Mouse (Mus musculus): ENCODE measurements around the gene Tysnd1. TPM values are rescaled to one million over a fixed set of nuclear protein-coding genes. Genes with fewer than 3 reads are reported as not detected.

Tysnd1 gene
- polyA plus RNA-seq, 1 experiment from 2014 or later = 43.7 TPM

DNA sequence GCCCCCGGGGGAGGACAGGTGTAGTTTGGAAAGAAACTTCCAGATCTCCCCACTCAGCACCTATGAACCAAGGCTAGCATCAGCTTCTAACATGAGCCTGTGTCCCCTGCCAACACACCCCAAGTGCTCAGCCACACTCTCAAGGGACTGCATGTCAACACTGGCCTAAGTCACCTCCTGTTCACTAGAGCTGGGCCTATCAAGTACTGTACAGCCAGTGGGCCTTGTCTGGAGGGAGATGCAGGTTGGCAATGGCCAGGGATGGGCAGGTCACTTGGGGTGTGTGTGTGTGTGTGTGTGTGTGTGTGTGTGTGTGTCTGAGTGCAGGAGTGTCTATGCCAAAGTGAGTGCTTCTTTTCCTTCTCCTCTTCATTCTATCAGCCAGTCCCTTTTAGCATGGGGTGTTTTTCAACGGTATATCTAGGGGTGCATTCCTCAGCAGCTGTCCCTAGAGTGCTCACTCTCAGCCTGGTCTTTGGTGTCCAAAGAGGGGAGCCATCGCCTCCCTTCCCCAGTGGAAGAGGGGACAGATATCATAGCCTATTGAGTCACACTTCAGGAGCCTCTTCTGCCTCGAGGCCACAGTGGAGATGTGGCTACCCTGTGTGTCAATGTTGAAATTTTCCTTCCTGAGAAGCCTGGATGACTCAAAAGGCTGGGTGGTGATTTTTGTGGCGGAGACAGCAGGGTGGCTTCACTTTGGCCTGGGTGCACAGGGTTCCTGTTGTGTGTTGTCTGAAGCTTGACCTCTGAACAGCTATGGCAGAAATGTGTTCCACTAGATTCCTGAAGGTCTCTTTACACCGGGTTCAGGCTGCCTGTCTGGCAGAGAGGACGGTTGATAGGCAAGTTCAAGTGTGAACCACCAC, 20.9 kb downstream of the Tysnd1 start:
- peak overlapping the region; percentile 89 for H3K4me2 ChIP-seq
- 70% methylated on average over 7 of the region's 7 CpGs for WGBS
- H3K27ac ChIP-seq = no peak overlapping the region
- H3K36me3 ChIP-seq = no peaks in the 10 kb centered on the region
- peak; percentile 57; the same call in 1 of the 2 replicates for ATAC-seq (ENCODE audit: insufficient number of reproducible peaks, insufficient read depth, low FRiP score, low TSS enrichment, low read depth)
- no peaks in the 10 kb centered on the region for H3K27me3 ChIP-seq
- H3K9ac ChIP-seq (replicated peaks) = no peak overlapping the region
- H3K9me3 ChIP-seq = no peaks in the 10 kb centered on the region
- peaks cover 7% of the 10 kb centered on the region for H3K4me1 ChIP-seq (replicated peaks)
- peak overlapping the region; percentile 60; the same call in 1 of the 2 replicates for H3K4me3 ChIP-seq (replicated peaks)

GRCm38 (mm10) chr10:61717406-61718296, 22.3 kb downstream of the Tysnd1 start:
- H3K27ac ChIP-seq = no peak overlapping the region
- H3K4me2 ChIP-seq = no peak overlapping the region
- no peak overlapping the region for H3K9ac ChIP-seq (replicated peaks)
- ATAC-seq (ENCODE audit: insufficient number of reproducible peaks, insufficient read depth, low FRiP score, low TSS enrichment, low read depth) = no peak
- no peak overlapping the region for H3K4me3 ChIP-seq (replicated peaks)
- no peaks in the 10 kb centered on the region for H3K36me3 ChIP-seq
- no peaks in the 10 kb centered on the region for H3K9me3 ChIP-seq
- no peaks in the 10 kb centered on the region for H3K27me3 ChIP-seq
- peaks cover 7% of the 10 kb centered on the region for H3K4me1 ChIP-seq (replicated peaks)
- 89% methylated on average over 12 of the region's 12 CpGs for WGBS

- WGBS = 89% methylated on average over 7 of the region's 7 CpGs
These were observed 25.0 kb downstream of the Tysnd1 start for GRCm38 (mm10) chr10:61720331-61720730.

GRCm38 (mm10) chr10:61722215-61722614, 26.9 kb downstream of the Tysnd1 start:
- Histone ChIP-seq H3K9me3 (no peaks in the 10 kb centered on the region), H3K4me2 (no peak overlapping the region), H3K27me3 (no peaks in the 10 kb centered on the region), H3K4me1 (replicated peaks) (no peaks in the 10 kb centered on the region), H3K9ac (replicated peaks) (no peak overlapping the region), H3K36me3 (no peaks in the 10 kb centered on the region), H3K27ac (no peak overlapping the region), H3K4me3 (replicated peaks) (no peak overlapping the region)
- 72% methylated on average over 3 of the region's 3 CpGs for WGBS
- ATAC-seq (ENCODE audit: insufficient number of reproducible peaks, insufficient read depth, low FRiP score, low TSS enrichment, low read depth) = no peak

More at GRCm38 (mm10) chr10:61720331-61720730, 25.0 kb downstream of the Tysnd1 start:
- no peak overlapping the region for H3K27ac ChIP-seq
- ATAC-seq (ENCODE audit: insufficient number of reproducible peaks, insufficient read depth, low FRiP score, low TSS enrichment, low read depth) = no peak
- H3K4me1 ChIP-seq (replicated peaks) = peaks cover 7% of the 10 kb centered on the region
- H3K27me3 ChIP-seq = no peaks in the 10 kb centered on the region
- no peak overlapping the region for H3K9ac ChIP-seq (replicated peaks)
- no peaks in the 10 kb centered on the region for H3K36me3 ChIP-seq
- H3K9me3 ChIP-seq = no peaks in the 10 kb centered on the region
- H3K4me2 ChIP-seq = no peak overlapping the region
- no peak overlapping the region for H3K4me3 ChIP-seq (replicated peaks)

GRCm38 (mm10) chr10:61723271-61723670, 28.0 kb downstream of the Tysnd1 start:
- no peak for ATAC-seq (ENCODE audit: insufficient number of reproducible peaks, insufficient read depth, low FRiP score, low TSS enrichment, low read depth)
- no peak overlapping the region for H3K4me3 ChIP-seq (replicated peaks)
- H3K4me1 ChIP-seq (replicated peaks) = no peaks in the 10 kb centered on the region
- no peaks in the 10 kb centered on the region for H3K9me3 ChIP-seq
- no peak overlapping the region for H3K27ac ChIP-seq
- 64% methylated on average over 6 of the region's 6 CpGs for WGBS
- no peaks in the 10 kb centered on the region for H3K36me3 ChIP-seq
- H3K27me3 ChIP-seq = 0 out of 2 replicates have a peak, but pooled peaks cover under 1% of the 10 kb centered on the region
- no peak overlapping the region for H3K4me2 ChIP-seq
- H3K9ac ChIP-seq (replicated peaks) = no peak overlapping the region

DNA sequence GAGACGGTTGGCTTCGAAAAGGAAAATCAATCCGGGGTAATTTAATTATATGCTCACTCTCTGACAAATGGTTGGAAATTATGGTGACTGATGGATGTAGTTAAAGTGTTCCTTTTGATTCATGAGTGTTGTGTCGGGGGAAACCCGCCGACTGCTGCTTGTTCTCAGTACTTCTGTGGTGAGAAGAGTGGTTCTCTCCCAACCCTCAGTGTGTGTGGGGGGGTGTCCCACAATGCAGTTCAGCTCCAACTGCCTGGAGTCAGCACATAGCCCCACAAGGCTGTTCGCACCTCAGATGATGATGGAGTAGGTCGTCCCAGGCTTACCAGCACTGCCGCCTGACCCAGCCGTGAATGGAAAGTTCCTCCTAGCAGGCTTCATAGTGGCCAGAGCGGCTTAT, 33.9 kb downstream of the Tysnd1 start:
- WGBS = 31% methylated on average over 11 of the region's 11 CpGs
- Histone ChIP-seq H3K4me3 (replicated peaks) (no peak overlapping the region), H3K4me2 (no peak overlapping the region), H3K9ac (replicated peaks) (no peak overlapping the region), H3K36me3 (peaks cover 5% of the 10 kb centered on the region; the same call in 1 of the 2 replicates), H3K9me3 (peaks cover 5% of the 10 kb centered on the region; the same call in 1 of the 2 replicates), H3K27ac (no peak overlapping the region), H3K27me3 (0 out of 2 replicates have a peak, but pooled peaks cover 4% of the 10 kb centered on the region), H3K4me1 (replicated peaks) (no peaks in the 10 kb centered on the region)
- ATAC-seq (ENCODE audit: insufficient number of reproducible peaks, insufficient read depth, low FRiP score, low TSS enrichment, low read depth) = no peak

DNA sequence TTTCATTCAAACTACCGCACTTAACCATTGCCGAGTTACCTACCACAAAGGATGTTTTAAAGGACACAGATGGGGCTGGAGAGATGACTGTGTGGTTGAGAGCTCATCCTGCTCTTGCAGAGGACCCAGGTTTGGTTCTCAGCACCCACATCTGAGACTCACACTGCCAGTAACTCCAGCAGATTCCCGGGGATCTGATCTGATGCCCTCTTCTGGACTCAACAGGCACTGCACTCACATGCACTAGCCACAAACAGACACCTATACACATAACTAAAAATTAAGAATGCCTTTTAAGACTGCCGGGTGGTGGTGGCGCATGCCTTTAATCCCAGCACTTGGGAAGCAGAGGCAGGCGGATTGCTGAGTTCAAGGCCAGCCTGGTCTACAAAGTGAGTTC, 34.9 kb downstream of the Tysnd1 start:
- no peak overlapping the region for H3K9ac ChIP-seq (replicated peaks)
- peaks cover 5% of the 10 kb centered on the region; the same call in 1 of the 2 replicates for H3K36me3 ChIP-seq
- 0 out of 2 replicates have a peak, but pooled peaks cover 4% of the 10 kb centered on the region for H3K27me3 ChIP-seq
- H3K4me2 ChIP-seq = no peak overlapping the region
- H3K4me1 ChIP-seq (replicated peaks) = no peaks in the 10 kb centered on the region
- 94% methylated on average over 6 of the region's 6 CpGs for WGBS
- no peak overlapping the region for H3K27ac ChIP-seq
- ATAC-seq (ENCODE audit: insufficient number of reproducible peaks, insufficient read depth, low FRiP score, low TSS enrichment, low read depth) = no peak
- H3K9me3 ChIP-seq = peaks cover 5% of the 10 kb centered on the region; the same call in 1 of the 2 replicates
- no peak overlapping the region for H3K4me3 ChIP-seq (replicated peaks)

DNA sequence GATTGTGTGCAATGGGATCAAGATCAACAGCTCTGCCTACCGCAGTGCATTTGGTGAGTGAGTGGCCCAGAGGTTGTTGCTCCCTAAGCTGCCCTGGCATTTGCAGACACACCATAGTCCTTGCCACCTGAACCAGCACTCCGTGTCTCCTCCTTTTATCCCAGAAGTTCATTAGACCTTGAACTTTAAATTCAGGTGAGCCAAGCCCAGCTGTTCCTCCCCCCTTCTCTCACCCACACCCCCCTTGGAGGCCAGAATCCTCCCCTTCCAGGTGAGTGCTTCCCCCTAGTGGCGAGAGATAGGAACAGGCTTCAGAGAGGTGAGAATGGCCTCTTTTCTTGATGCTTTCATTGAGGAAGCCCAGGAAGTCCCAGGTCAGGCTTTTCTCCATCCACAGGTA, 39.1 kb downstream of the Tysnd1 start:
- no peaks in the 10 kb centered on the region for H3K27me3 ChIP-seq
- H3K27ac ChIP-seq = no peak overlapping the region
- H3K4me2 ChIP-seq = no peak overlapping the region
- H3K9ac ChIP-seq (replicated peaks) = no peak overlapping the region
- 47% methylated on average over 3 of the region's 3 CpGs for WGBS
- ATAC-seq (ENCODE audit: insufficient number of reproducible peaks, insufficient read depth, low FRiP score, low TSS enrichment, low read depth) = no peak
- no peaks in the 10 kb centered on the region for H3K4me1 ChIP-seq (replicated peaks)
- H3K4me3 ChIP-seq (replicated peaks) = no peak overlapping the region
- H3K9me3 ChIP-seq = peaks cover 5% of the 10 kb centered on the region; the same call in 1 of the 2 replicates
- peaks cover 34% of the 10 kb centered on the region for H3K36me3 ChIP-seq

GRCm38 (mm10) chr10:61736671-61737078, 41.4 kb downstream of the Tysnd1 start:
- WGBS = 73% methylated on average over 10 of the region's 10 CpGs
- no peak overlapping the region for H3K4me2 ChIP-seq
- no peak for ATAC-seq (ENCODE audit: insufficient number of reproducible peaks, insufficient read depth, low FRiP score, low TSS enrichment, low read depth)
- H3K36me3 ChIP-seq = peaks cover 52% of the 10 kb centered on the region
- H3K27ac ChIP-seq = no peak overlapping the region
- H3K27me3 ChIP-seq = no peaks in the 10 kb centered on the region
- no peak overlapping the region for H3K4me3 ChIP-seq (replicated peaks)
- no peaks in the 10 kb centered on the region for H3K9me3 ChIP-seq
- no peaks in the 10 kb centered on the region for H3K4me1 ChIP-seq (replicated peaks)
- H3K9ac ChIP-seq (replicated peaks) = no peak overlapping the region

DNA sequence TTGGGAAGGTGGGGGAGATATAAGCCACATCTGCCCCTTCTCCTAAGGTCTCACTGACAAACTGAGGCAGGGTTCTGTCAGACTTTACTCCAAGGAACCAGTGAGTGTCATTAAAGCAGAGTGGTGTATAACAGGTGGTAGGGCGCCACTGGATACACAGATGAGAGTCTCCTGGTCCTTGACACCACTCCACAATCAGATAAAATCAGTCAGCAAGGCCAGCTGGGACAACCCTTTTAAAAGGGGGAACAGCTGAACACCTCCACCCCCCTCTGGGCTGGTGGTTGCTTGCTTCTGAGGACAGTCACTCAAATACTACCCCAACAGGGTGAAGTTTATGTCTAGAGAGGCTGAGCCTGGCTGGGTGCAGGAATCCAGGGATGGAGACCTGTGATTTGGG, 42.2 kb downstream of the Tysnd1 start:
- H3K36me3 ChIP-seq = peaks cover 60% of the 10 kb centered on the region
- no peak for ATAC-seq (ENCODE audit: insufficient number of reproducible peaks, insufficient read depth, low FRiP score, low TSS enrichment, low read depth)
- no peaks in the 10 kb centered on the region for H3K27me3 ChIP-seq

DNA sequence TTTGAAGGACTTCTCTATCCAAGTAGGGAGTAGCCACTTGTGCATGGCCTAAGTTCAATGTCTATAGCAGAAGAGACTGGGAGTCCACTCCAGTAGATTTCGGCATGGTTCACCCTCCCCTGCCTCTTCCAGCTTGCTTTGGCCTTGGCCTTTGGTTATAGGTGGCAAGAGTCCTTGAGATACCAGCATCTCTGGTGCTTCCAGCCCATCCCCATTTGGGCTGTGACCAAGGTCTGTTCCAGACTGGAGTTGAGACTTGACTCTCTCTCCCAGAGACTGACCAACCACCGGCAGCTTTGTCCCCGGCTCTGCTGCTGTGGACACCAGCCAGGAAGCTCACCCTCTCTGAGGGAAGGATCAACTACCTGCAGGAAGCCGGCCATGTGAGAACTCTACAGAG, 42.8 kb downstream of the Tysnd1 start:
- no peak overlapping the region for H3K9ac ChIP-seq (replicated peaks)
- H3K4me3 ChIP-seq (replicated peaks) = no peak overlapping the region
- WGBS = 94% methylated on average over 4 of the region's 4 CpGs
- H3K4me1 ChIP-seq (replicated peaks) = no peaks in the 10 kb centered on the region
- H3K4me2 ChIP-seq = no peak overlapping the region
- no peak for ATAC-seq (ENCODE audit: insufficient number of reproducible peaks, insufficient read depth, low FRiP score, low TSS enrichment, low read depth)
- H3K27me3 ChIP-seq = no peaks in the 10 kb centered on the region
- no peak overlapping the region for H3K27ac ChIP-seq
- no peaks in the 10 kb centered on the region for H3K9me3 ChIP-seq
- H3K36me3 ChIP-seq = peaks cover 66% of the 10 kb centered on the region

More for the DNA sequence above, 42.2 kb downstream of the Tysnd1 start:
- no peak overlapping the region for H3K4me3 ChIP-seq (replicated peaks)
- H3K4me2 ChIP-seq = no peak overlapping the region
- no peaks in the 10 kb centered on the region for H3K4me1 ChIP-seq (replicated peaks)
- no peak overlapping the region for H3K9ac ChIP-seq (replicated peaks)
- WGBS = 97% methylated on average over 1 of the region's 1 CpGs
- H3K27ac ChIP-seq = no peak overlapping the region
- no peaks in the 10 kb centered on the region for H3K9me3 ChIP-seq
